14 mouse cellular contexts compared by ENCODE assay signal in the genomic region with DNA sequence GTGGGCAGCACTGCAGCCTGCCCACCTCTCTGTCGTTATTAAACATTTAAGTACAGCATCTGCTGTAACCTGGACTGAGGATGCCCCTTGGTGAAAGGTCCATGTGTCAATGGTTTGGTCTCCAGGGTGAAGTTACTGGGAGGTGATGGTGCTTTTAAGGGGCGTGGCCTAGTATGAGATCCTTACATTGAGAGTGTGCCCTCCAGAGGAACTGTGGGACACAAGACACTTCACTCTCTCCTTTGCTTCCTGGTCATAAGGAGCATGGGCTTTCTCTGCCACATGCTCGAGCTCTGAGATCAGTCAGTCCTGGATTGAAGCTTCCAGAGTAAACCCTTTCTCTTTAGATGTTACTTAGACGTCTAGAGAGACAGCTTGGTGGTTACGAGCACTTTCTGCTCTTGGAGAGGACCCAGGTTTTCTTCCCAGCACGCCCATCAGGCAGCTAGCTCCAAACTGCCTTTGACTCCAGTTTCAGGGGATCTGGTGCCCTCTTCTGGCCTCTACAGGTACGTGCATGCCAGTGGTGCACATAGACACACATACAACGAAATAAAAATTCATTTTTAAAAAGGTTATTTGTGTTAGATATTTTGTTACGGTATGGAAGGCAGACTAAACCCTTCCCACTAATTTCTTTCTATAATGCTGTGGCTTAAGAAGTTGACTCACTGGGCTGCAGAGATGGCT. TPM values are rescaled to one million over a fixed set of nuclear protein-coding genes. Genes with fewer than 3 reads are reported as not detected.
DNase-seq lines count a peak whose midpoint lies in the region; ATAC-seq and TF ChIP-seq lines count a peak whose summit lies in the region.
"Had no signal": no experiment of that assay in that cellular context is flagged by ENCODE, and none has a peak within 500 bp of the region (broad histone marks: within the 10 kb centered on the region; RNA-seq: fewer than 3 reads in every experiment).

No protein-coding gene starts in this region.

- no peak overlapping the region for H3K4me2 ChIP-seq in forebrain, postnatal 0 days (ENCODE audit: low read depth)
- no peak overlapping the region for H3K4me2 ChIP-seq in forebrain, embryonic 16.5 days (ENCODE audit: low read length)
- H3K4me2 ChIP-seq in liver, embryonic 14.5 days (ENCODE audit: low read depth) = no peak overlapping the region
- H3K4me2 ChIP-seq: lung, embryonic 15.5 days; midbrain, embryonic 12.5 days had no signal

- no peak for TF ChIP-seq EP300 in liver, embryonic 14.5 days (IDR thresholded peaks at IDR 0.05; ENCODE audit: low read depth)

- H3K36me3 ChIP-seq in forebrain, postnatal 0 days (ENCODE audit: insufficient read depth) = peaks cover 19% of the 10 kb centered on the region
- peaks cover 7% of the 10 kb centered on the region for H3K36me3 ChIP-seq in forebrain, embryonic 16.5 days (ENCODE audit: control insufficient read depth, insufficient read depth)
- no peaks in the 10 kb centered on the region for H3K36me3 ChIP-seq in liver, embryonic 14.5 days (replicated peaks; ENCODE audit: control insufficient read depth, insufficient read depth, low read depth)
- H3K36me3 ChIP-seq: lung, embryonic 15.5 days; midbrain, embryonic 12.5 days had no signal

- H3K4me3 ChIP-seq in forebrain, postnatal 0 days (ENCODE audit: low read depth, low read length) = no peak overlapping the region
- no peak overlapping the region for H3K4me3 ChIP-seq in forebrain, embryonic 16.5 days (replicated peaks; ENCODE audit: low read length)
- no peak overlapping the region for H3K4me3 ChIP-seq in liver, embryonic 14.5 days (ENCODE audit: insufficient read depth in 1 of 2, low read depth in 2 of 2, low read length in 2 of 2)
- H3K4me3 ChIP-seq: lung, embryonic 15.5 days; midbrain, embryonic 12.5 days had no signal

- H3K9me3 ChIP-seq in forebrain, postnatal 0 days (ENCODE audit: low read length) = no peaks in the 10 kb centered on the region
- H3K9me3 ChIP-seq in forebrain, embryonic 16.5 days (ENCODE audit: control insufficient read depth, low read length) = no peaks in the 10 kb centered on the region
- no peaks in the 10 kb centered on the region for H3K9me3 ChIP-seq in liver, embryonic 14.5 days (ENCODE audit: control insufficient read depth, low read length)
- H3K9me3 ChIP-seq: lung, embryonic 15.5 days; midbrain, embryonic 12.5 days had no signal

- no peak for DNase-seq in forebrain, postnatal 0 days
- DNase-seq in liver, embryonic 14.5 days (ENCODE audit: low read depth in 3 of 3, low spot score in 3 of 3) = no peak
- DNase-seq in liver = no peak
- DNase-seq in B cell, adult 2 months = peak; percentile 24 to 34
- no peak for DNase-seq in brain, embryonic 14.5 days (ENCODE audit: low read depth)
- no peak for DNase-seq in embryo, embryonic 10.5 days (ENCODE audit: low spot score)
- DNase-seq: adrenal gland, adult 8-10 months; heart, adult 18-20 months; heart, postnatal 36 days had no signal

- H3K4me1 ChIP-seq in forebrain, postnatal 0 days (ENCODE audit: insufficient read depth) = no peaks in the 10 kb centered on the region
- peaks cover 4% of the 10 kb centered on the region; the same call in 1 of the 2 replicates for H3K4me1 ChIP-seq in forebrain, embryonic 16.5 days (replicated peaks; ENCODE audit: control insufficient read depth, insufficient read depth, low read length)
- no peaks in the 10 kb centered on the region for H3K4me1 ChIP-seq in liver, embryonic 14.5 days (replicated peaks; ENCODE audit: control insufficient read depth in 2 of 2, insufficient read depth in 2 of 2, low read length in 1 of 2)

- TF ChIP-seq CTCF in forebrain, postnatal 0 days (IDR thresholded peaks at IDR 0.05; ENCODE audit: low read depth) = peak; percentile 47
- TF ChIP-seq CTCF in liver, embryonic 14.5 days (IDR thresholded peaks at IDR 0.05; ENCODE audit: low read depth) = peak; percentile 63
- TF ChIP-seq CTCF in brain, embryonic 14.5 days (IDR thresholded peaks at IDR 0.05; ENCODE audit: borderline replicate concordance, extremely low read depth, insufficient read depth, insufficient read length) = peak; percentile 35; the same call in 1 of the 2 replicates

- no peak overlapping the region for H3K9ac ChIP-seq in forebrain, postnatal 0 days
- no peak overlapping the region for H3K9ac ChIP-seq in forebrain, embryonic 16.5 days (replicated peaks; ENCODE audit: low read depth, low read length)
- no peak overlapping the region for H3K9ac ChIP-seq in liver, embryonic 14.5 days (replicated peaks)
- H3K9ac ChIP-seq: lung, embryonic 15.5 days; midbrain, embryonic 12.5 days had no signal

- WGBS in forebrain, postnatal 0 days = 79% methylated on average over 9 of the region's 9 CpGs
- WGBS in forebrain, embryonic 16.5 days = 78% methylated on average over 9 of the region's 9 CpGs
- 73% methylated on average over 9 of the region's 9 CpGs for WGBS in liver, embryonic 14.5 days (ENCODE audit: insufficient replicate concordance)

- no peaks in the 10 kb centered on the region for H3K27me3 ChIP-seq in forebrain, postnatal 0 days (ENCODE audit: insufficient read depth, low read length)
- no peaks in the 10 kb centered on the region for H3K27me3 ChIP-seq in forebrain, embryonic 16.5 days (replicated peaks; ENCODE audit: control insufficient read depth, insufficient read depth, low read length)
- no peaks in the 10 kb centered on the region for H3K27me3 ChIP-seq in liver, embryonic 14.5 days (ENCODE audit: control insufficient read depth, insufficient read depth, low read length)
- H3K27me3 ChIP-seq: lung, embryonic 15.5 days; midbrain, embryonic 12.5 days; Patski had no signal

- ATAC-seq in forebrain, postnatal 0 days = no peak
- no peak for ATAC-seq in forebrain, embryonic 16.5 days
- ATAC-seq in liver, embryonic 14.5 days (ENCODE audit: insufficient read depth) = no peak
- ATAC-seq in megakaryocyte-erythroid progenitor cell, adult 5-6 weeks (replicated peaks; ENCODE audit: low FRiP score, low TSS enrichment, poor library complexity, severe bottlenecking) = no peak
- ATAC-seq: Patski had no signal

- H3K27ac ChIP-seq in forebrain, postnatal 0 days (ENCODE audit: low read depth, low read length) = no peak overlapping the region
- H3K27ac ChIP-seq in forebrain, embryonic 16.5 days (ENCODE audit: low read length) = no peak overlapping the region
- H3K27ac ChIP-seq in liver, embryonic 14.5 days = no peak overlapping the region
- H3K27ac ChIP-seq: lung, embryonic 15.5 days; midbrain, embryonic 12.5 days had no signal

- TF ChIP-seq POLR2A in brain, embryonic 14.5 days (IDR thresholded peaks at IDR 0.05; ENCODE audit: borderline replicate concordance, extremely low read depth, insufficient read depth, insufficient read length, poor library complexity, severe bottlenecking) = no peak

RNA-seq across cellular contexts. Expression of a gene that starts 10.1 kb away (rescaled TPM):
- 170 and 329 TPM in 2 replicates for total RNA-seq in forebrain, postnatal 0 days (2014; rRNA removed)
- polyA plus RNA-seq in forebrain, postnatal 0 days (2015; fragmentation: Nextera tagmentation; extraction: Ambion mirVana) = 189 and 236 TPM in 2 replicates
- 94.8 and 101 TPM in 2 replicates for polyA plus RNA-seq in forebrain, embryonic 16.5 days (2015; fragmentation: Nextera tagmentation; extraction: Ambion mirVana)
- 26.5 and 29.4 TPM in 2 replicates for polyA plus RNA-seq in liver, embryonic 14.5 days (2012; rRNA removed)
- polyA plus RNA-seq in liver, embryonic 14.5 days (2014; fragmentation: Nextera tagmentation; extraction: Ambion mirVana) = 34.9 and 35.3 TPM in 2 replicates
- 118 and 133 TPM in 2 replicates for polyA plus RNA-seq in brain, embryonic 14.5 days (2012; rRNA removed)
- 62.2 and 87.6 TPM in 2 replicates for total RNA-seq in megakaryocyte-erythroid progenitor cell, adult 5-6 weeks (2014; fragmentation: Nextera tagmentation)
- total RNA-seq in megakaryocyte-erythroid progenitor cell, adult 5-6 weeks (2017) = 20.3 and 35.5 TPM in 2 replicates

RNA-seq across cellular contexts. Expression of a gene that starts 17.8 kb away (rescaled TPM):
- total RNA-seq in forebrain, postnatal 0 days (2014; rRNA removed) = 20.2 and 28.3 TPM in 2 replicates
- polyA plus RNA-seq in forebrain, postnatal 0 days (2015; fragmentation: Nextera tagmentation; extraction: Ambion mirVana) = 26.1 and 30.8 TPM in 2 replicates
- 54.0 and 56.3 TPM in 2 replicates for polyA plus RNA-seq in forebrain, embryonic 16.5 days (2015; fragmentation: Nextera tagmentation; extraction: Ambion mirVana)
- polyA plus RNA-seq in liver, embryonic 14.5 days (2012; rRNA removed) = 3.7 and 4.1 TPM in 2 replicates
- polyA plus RNA-seq in liver, embryonic 14.5 days (2014; fragmentation: Nextera tagmentation; extraction: Ambion mirVana) = 6.3 and 7.6 TPM in 2 replicates
- 30.7 and 35.6 TPM in 2 replicates for polyA plus RNA-seq in brain, embryonic 14.5 days (2012; rRNA removed)
- 13.5 TPM in 2 replicates for total RNA-seq in megakaryocyte-erythroid progenitor cell, adult 5-6 weeks (2014; fragmentation: Nextera tagmentation)
- 9.8 and 15.5 TPM in 2 replicates for total RNA-seq in megakaryocyte-erythroid progenitor cell, adult 5-6 weeks (2017)

Comparison
In these comparisons a context has a peak if more than half of its experiments do, and no peak if none do; other contexts are left out.
1. DNase-seq: peak in B cell, adult 2 months (2 of 2); none in forebrain, postnatal 0 days (single experiment), liver, embryonic 14.5 days (0 of 3), liver (single experiment), brain, embryonic 14.5 days (single experiment) and embryo, embryonic 10.5 days (single experiment).
2. Peak in every context shown above with its lines, with median percentiles within 50 percentile points of each other: CTCF ChIP-seq.